Mouse (Mus musculus) liver, postnatal 0 days (tissue): ENCODE measurements around the gene Il1rapl2.

Source experiments
- CTCF ChIP-seq: sonication (generic); IDR thresholded peaks from 2 replicates; pipeline ENCODE4 v1.5.1; 2016; ENCODE audit warnings: antibody characterized with exemption, low read depth
- EP300 ChIP-seq: IDR thresholded peaks from 2 replicates; pipeline ENCODE4 v1.6.1; 2016; ENCODE audit warnings: antibody characterized with exemption, low read depth, mild to moderate bottlenecking

GRCm38 (mm10) chrX:138838381-138838780 is 1268.0 kb downstream of the Il1rapl2 start:
- TF ChIP-seq CTCF (no peak), EP300 (no peak)
